Mouse (Mus musculus): ENCODE measurements around the gene Cbr2. TPM values are rescaled to one million over a fixed set of nuclear protein-coding genes. Genes with fewer than 3 reads are reported as not detected.

The Cbr2 gene
- total RNA-seq, 1 experiment from 2014 or later: not detected

- ATAC-seq (replicated peaks; ENCODE audit: low read depth, poor library complexity, severe bottlenecking): no peak
Observed at GRCm38 (mm10) chr11:120684660-120685059, 47.3 kb downstream of the Cbr2 start.

GRCm38 (mm10) chr11:120684086-120684485 lies 47.8 kb downstream of the Cbr2 start:
- ATAC-seq (replicated peaks; ENCODE audit: low read depth, poor library complexity, severe bottlenecking): no peak

- no peak for ATAC-seq (replicated peaks; ENCODE audit: low read depth, poor library complexity, severe bottlenecking)
Observed at GRCm38 (mm10) chr11:120683536-120683935, 48.4 kb downstream of the Cbr2 start.

- no peak for ATAC-seq (replicated peaks; ENCODE audit: low read depth, poor library complexity, severe bottlenecking)
Observed at GRCm38 (mm10) chr11:120682683-120683082, 49.2 kb downstream of the Cbr2 start.

GRCm38 (mm10) chr11:120679909-120680308 lies 52.0 kb downstream of the Cbr2 start:
- ATAC-seq (replicated peaks; ENCODE audit: low read depth, poor library complexity, severe bottlenecking): peak; percentile 75

Other genes starting within 250 kb of the Cbr2 start
- gene Mrpl12, start 247.5 kb downstream of the Cbr2 start, total RNA-seq (2017): 121 and 140 TPM in 2 replicates
- gene Slc25a10, start 240.3 kb downstream of the Cbr2 start, total RNA-seq (2017): 8.2 and 12.1 TPM in 2 replicates
- not detected in 2 replicates for gene Gcgr, start 201.4 kb downstream of the Cbr2 start, total RNA-seq (2017)
- 26.5 and 31.0 TPM in 2 replicates for gene Mcrip1, start 182.4 kb downstream of the Cbr2 start, total RNA-seq (2017)
- gene Ppp1r27, start 181.0 kb downstream of the Cbr2 start, total RNA-seq (2017): not detected in 2 replicates
- gene P4hb, start 158.9 kb downstream of the Cbr2 start, total RNA-seq (2017): 494 and 545 TPM in 2 replicates
- gene Arhgdia, start 150.5 kb downstream of the Cbr2 start, total RNA-seq (2017): 148 and 170 TPM in 2 replicates
- 248 and 287 TPM in 2 replicates for gene Alyref, start 133.7 kb downstream of the Cbr2 start, total RNA-seq (2017)
- gene Anapc11, start 133.7 kb downstream of the Cbr2 start, total RNA-seq (2017): 27.2 and 32.1 TPM in 2 replicates
- not detected in 2 replicates for gene Npb, start 123.6 kb downstream of the Cbr2 start, total RNA-seq (2017)
- gene Pcyt2, start 114.2 kb downstream of the Cbr2 start, total RNA-seq (2017): 34.5 and 38.6 TPM in 2 replicates
- 45.8 and 50.4 TPM in 2 replicates for gene Sirt7, start 106.9 kb downstream of the Cbr2 start, total RNA-seq (2017)
- gene Mafg, start 98.5 kb downstream of the Cbr2 start, total RNA-seq (2017): 20.3 and 22.1 TPM in 2 replicates
- 9.9 and 11.7 TPM in 2 replicates for gene Pycr1, start 88.3 kb downstream of the Cbr2 start, total RNA-seq (2017)
- not detected in 2 replicates for gene Myadml2, start 84.0 kb downstream of the Cbr2 start, total RNA-seq (2017)
- gene Notum, start 70.9 kb downstream of the Cbr2 start, total RNA-seq (2017): not detected in 2 replicates
- 31.8 and 44.9 TPM in 2 replicates for gene Aspscr1, start 59.1 kb downstream of the Cbr2 start, total RNA-seq (2017)
- 81.5 and 113 TPM in 2 replicates for gene Cenpx, start 18.4 kb downstream of the Cbr2 start, total RNA-seq (2017)
- 30.3 and 30.9 TPM in 2 replicates for gene Lrrc45, start 18.2 kb downstream of the Cbr2 start, total RNA-seq (2017)
- gene Rac3, start 10.6 kb downstream of the Cbr2 start, total RNA-seq (2017): not detected in 2 replicates
- 8.4 and 9.5 TPM in 2 replicates for gene Dcxr, start 4.8 kb downstream of the Cbr2 start, total RNA-seq (2017)
- gene Hmga1b, start 30.7 kb upstream of the Cbr2 start, total RNA-seq (2017): 18.9 and 25.7 TPM in 2 replicates
- gene Rfng, start 52.1 kb upstream of the Cbr2 start, total RNA-seq (2017): 4.8 and 5.6 TPM in 2 replicates
- 66.0 and 88.2 TPM in 2 replicates for gene Gps1, start 52.2 kb upstream of the Cbr2 start, total RNA-seq (2017)
- gene Dus1l, start 64.3 kb upstream of the Cbr2 start, total RNA-seq (2017): 43.2 and 57.9 TPM in 2 replicates
- 46.0 and 62.3 TPM in 2 replicates for gene Fasn, start 92.4 kb upstream of the Cbr2 start, total RNA-seq (2017)
- gene Ccdc57, start 200.8 kb upstream of the Cbr2 start, total RNA-seq (2017): 9.7 and 10.1 TPM in 2 replicates
- 3.0 and 3.9 TPM in 2 replicates for gene Slc16a3, start 216.4 kb upstream of the Cbr2 start, total RNA-seq (2017)